Mouse (Mus musculus): ENCODE data around the gene Hip1r. TPM values are rescaled to one million over a fixed set of nuclear protein-coding genes. Genes with fewer than 3 reads are reported as not detected.

Gene Hip1r
- total and polyA plus RNA-seq, 3 experiments: 16.6 to 31.6 TPM; not detected in 1

- Histone ChIP-seq H3K9ac (ENCODE audit: control insufficient read depth, low read depth, low read length, poor library complexity, severe bottlenecking) (no peak overlapping the region), H3K27ac (ENCODE audit: control insufficient read depth, low read depth, low read length) (no peak overlapping the region), H3K4me3 (ENCODE audit: control insufficient read depth in 1 of 2, insufficient read depth in 1 of 2, low read depth in 2 of 2, low read length in 2 of 2) (no peak overlapping the region), H3K9me3 (replicated peaks; ENCODE audit: insufficient read depth, low read length) (no peaks in the 10 kb centered on the region), H3K36me3 (ENCODE audit: control insufficient read depth in 1 of 2, insufficient read depth in 2 of 2, low read length in 2 of 2) (no peaks in the 10 kb centered on the region), H3K27me3 (ENCODE audit: control insufficient read depth in 1 of 2, insufficient read depth in 2 of 2, low read length in 2 of 2) (no peaks in the 10 kb centered on the region), H3K79me2 (ENCODE audit: control insufficient read depth, insufficient read depth, low read length, poor library complexity) (no peaks in the 10 kb centered on the region), H3K4me1 (ENCODE audit: control insufficient read depth in 1 of 2, insufficient read depth in 2 of 2, low read length in 2 of 2) (no peaks in the 10 kb centered on the region)
- DNase-seq (ENCODE audit: low read depth, low spot score): no peak
- TF ChIP-seq GATA1 (IDR thresholded peaks at IDR 0.05; ENCODE audit: low read depth, low read length): no peak
- TF ChIP-seq MAZ (IDR thresholded peaks at IDR 0.05; ENCODE audit: low read depth, low read length): no peak
- TF ChIP-seq USF1 (IDR thresholded peaks at IDR 0.05; ENCODE audit: low read depth, low read length): no peak
- no peak for TF ChIP-seq TAL1 (IDR thresholded peaks at IDR 0.05; ENCODE audit: low read length)
- TF ChIP-seq TCF12 (IDR thresholded peaks at IDR 0.05; ENCODE audit: low read depth, low read length): no peak
- no peak for TF ChIP-seq BHLHE40 (IDR thresholded peaks at IDR 0.05; ENCODE audit: borderline replicate concordance, low read depth, low read length)
- no peak for TF ChIP-seq HCFC1 (IDR thresholded peaks at IDR 0.05; ENCODE audit: low read depth, low read length)
- TF ChIP-seq JUND (IDR thresholded peaks at IDR 0.05; ENCODE audit: low read depth, low read length): no peak
- TF ChIP-seq KAT2A (conservative IDR thresholded peaks at IDR 0.05; ENCODE audit: low read depth, low read length): no peak
- no peak for TF ChIP-seq CHD2 (IDR thresholded peaks at IDR 0.05; ENCODE audit: low read length)
- TF ChIP-seq ZNF384 (IDR thresholded peaks at IDR 0.05; ENCODE audit: low read depth, low read length): no peak
- no peak for TF ChIP-seq POLR2AphosphoS2 (IDR thresholded peaks at IDR 0.05; ENCODE audit: low read length)
- TF ChIP-seq UBTF (IDR thresholded peaks at IDR 0.05; ENCODE audit: borderline replicate concordance, insufficient read depth, low read depth, low read length): no peak
- no peak for TF ChIP-seq ZMIZ1 (IDR thresholded peaks at IDR 0.05; ENCODE audit: low read depth, low read length)
- no peak for TF ChIP-seq GABPA (IDR thresholded peaks at IDR 0.05; ENCODE audit: low read depth, low read length)
These were observed 23.3 kb downstream of the Hip1r start for GRCm38 (mm10) chr5:123996695-123997094.

- no peaks in the 10 kb centered on the region for H3K27me3 ChIP-seq (ENCODE audit: control insufficient read depth in 1 of 2, insufficient read depth in 2 of 2, low read length in 2 of 2)
- no peak for TF ChIP-seq TBP (IDR thresholded peaks at IDR 0.05; ENCODE audit: low read depth, low read length)
- no peak for TF ChIP-seq MYB (IDR thresholded peaks at IDR 0.05; ENCODE audit: low read depth, low read length)
- no peak for TF ChIP-seq MAZ (IDR thresholded peaks at IDR 0.05; ENCODE audit: low read depth, low read length)
- TF ChIP-seq RCOR1 (IDR thresholded peaks at IDR 0.05; ENCODE audit: low read depth, low read length): no peak
- no peak for TF ChIP-seq POLR2AphosphoS5 (IDR thresholded peaks at IDR 0.05; ENCODE audit: borderline replicate concordance, low read depth, low read length)
- no peak for TF ChIP-seq BHLHE40 (IDR thresholded peaks at IDR 0.05; ENCODE audit: borderline replicate concordance, low read depth, low read length)
- TF ChIP-seq ETS1 (IDR thresholded peaks at IDR 0.05; ENCODE audit: low read depth, low read length): no peak
- no peak for TF ChIP-seq MAX (IDR thresholded peaks at IDR 0.05; ENCODE audit: low read length)
- no peak for TF ChIP-seq TAL1 (IDR thresholded peaks at IDR 0.05; ENCODE audit: low read length)
- TF ChIP-seq NELFE (IDR thresholded peaks at IDR 0.05; ENCODE audit: low read depth, low read length): no peak
- no peak for TF ChIP-seq KAT2A (conservative IDR thresholded peaks at IDR 0.05; ENCODE audit: low read depth, low read length)
- no peak for TF ChIP-seq MYC (IDR thresholded peaks at IDR 0.05; ENCODE audit: low read depth, low read length)
- TF ChIP-seq ZKSCAN1 (IDR thresholded peaks at IDR 0.05; ENCODE audit: low read depth, low read length): no peak
- TF ChIP-seq GATA1 (IDR thresholded peaks at IDR 0.05; ENCODE audit: low read depth, low read length): no peak
- no peak for TF ChIP-seq ZNF384 (IDR thresholded peaks at IDR 0.05; ENCODE audit: low read depth, low read length)
- TF ChIP-seq POLR2AphosphoS2 (IDR thresholded peaks at IDR 0.05; ENCODE audit: low read length): no peak
- TF ChIP-seq MAFK (IDR thresholded peaks at IDR 0.05; ENCODE audit: borderline replicate concordance, low read depth, low read length): no peak
- no peak for TF ChIP-seq MXI1 (IDR thresholded peaks at IDR 0.05; ENCODE audit: low read depth, low read length)
- no peak overlapping the region for H3K27ac ChIP-seq (ENCODE audit: control insufficient read depth, low read depth, low read length)
- no peaks in the 10 kb centered on the region for H3K9me3 ChIP-seq (replicated peaks; ENCODE audit: insufficient read depth, low read length)
- no peak for DNase-seq (ENCODE audit: low read depth, low spot score)
- H3K36me3 ChIP-seq (ENCODE audit: control insufficient read depth in 1 of 2, insufficient read depth in 2 of 2, low read length in 2 of 2): no peaks in the 10 kb centered on the region; a peak in 1 of 4 replicates
- no peak overlapping the region for H3K9ac ChIP-seq (ENCODE audit: control insufficient read depth, low read depth, low read length, poor library complexity, severe bottlenecking)
- H3K4me3 ChIP-seq (ENCODE audit: control insufficient read depth in 1 of 2, insufficient read depth in 1 of 2, low read depth in 2 of 2, low read length in 2 of 2): no peak overlapping the region
- no peaks in the 10 kb centered on the region for H3K79me2 ChIP-seq (ENCODE audit: control insufficient read depth, insufficient read depth, low read length, poor library complexity)
- no peaks in the 10 kb centered on the region for H3K4me1 ChIP-seq (ENCODE audit: control insufficient read depth in 1 of 2, insufficient read depth in 2 of 2, low read length in 2 of 2)
These were observed 23.9 kb downstream of the Hip1r start for GRCm38 (mm10) chr5:123997211-123997751.

Data from MEL (cell line).